ENCODE assay signal across 14 mouse cellular contexts in genomic region chr9:57954962-57955744, GRCm38 (mm10). TPM values are rescaled to one million over a fixed set of nuclear protein-coding genes. Genes with fewer than 3 reads are reported as not detected.
DNase-seq lines count a peak whose midpoint lies in the region; ATAC-seq and TF ChIP-seq lines count a peak whose summit lies in the region.
"Had no signal": no experiment of that assay in that cellular context is flagged by ENCODE, and none has a peak within 500 bp of the region (broad histone marks: within the 10 kb centered on the region; RNA-seq: fewer than 3 reads in every experiment).

No protein-coding gene starts in this region.

- H3K79me2 ChIP-seq in C2C12 (ENCODE audit: control insufficient read depth, insufficient read depth), result peaks cover 85% of the 10 kb centered on the region

- no peak overlapping the region for H3K4me2 ChIP-seq in embryonic facial prominence, embryonic 14.5 days (ENCODE audit: low read depth, low read length)
- H3K4me2 ChIP-seq in forebrain, embryonic 12.5 days, result no peak overlapping the region
- H3K4me2 ChIP-seq: limb, embryonic 13.5 days had no signal

- H3K4me1 ChIP-seq in embryonic facial prominence, embryonic 14.5 days (ENCODE audit: control insufficient read depth, insufficient read depth, low read length), result peaks cover 14% of the 10 kb centered on the region
- peaks cover 46% of the 10 kb centered on the region for H3K4me1 ChIP-seq in embryonic facial prominence, embryonic 10.5 days
- H3K4me1 ChIP-seq in spleen, adult 2 months (ENCODE audit: control insufficient read depth, insufficient read depth, insufficient read length), result peaks cover 35% of the 10 kb centered on the region; the same call in 1 of the 2 replicates
- peaks cover 17% of the 10 kb centered on the region for H3K4me1 ChIP-seq in forebrain, embryonic 12.5 days

- H3K36me3 ChIP-seq in embryonic facial prominence, embryonic 14.5 days (ENCODE audit: control insufficient read depth, insufficient read depth, low read length), result no peaks in the 10 kb centered on the region
- H3K36me3 ChIP-seq in embryonic facial prominence, embryonic 10.5 days (replicated peaks), result no peaks in the 10 kb centered on the region
- H3K36me3 ChIP-seq in spleen, adult 2 months (ENCODE audit: control insufficient read depth, insufficient read depth, low read length), result no peaks in the 10 kb centered on the region; the same call in 1 of the 2 replicates
- peaks cover 53% of the 10 kb centered on the region for H3K36me3 ChIP-seq in C2C12 (ENCODE audit: control insufficient read depth, insufficient read depth)
- peaks cover 11% of the 10 kb centered on the region for H3K36me3 ChIP-seq in forebrain, embryonic 12.5 days (replicated peaks)
- H3K36me3 ChIP-seq: limb, embryonic 13.5 days had no signal

- no peak for TF ChIP-seq CTCF in spleen, adult 2 months (IDR thresholded peaks at IDR 0.05; ENCODE audit: extremely low read depth, insufficient read depth, insufficient read length, insufficient replicate concordance)
- no peak for TF ChIP-seq CTCF in C2C12 (IDR thresholded peaks at IDR 0.05; ENCODE audit: control insufficient read depth, insufficient read depth, insufficient read length)

- TF ChIP-seq POLR2A in spleen, adult 2 months (IDR thresholded peaks at IDR 0.05; ENCODE audit: low read depth, low read length), result no peak

- H3K9me3 ChIP-seq in embryonic facial prominence, embryonic 14.5 days (ENCODE audit: control insufficient read depth, low read length), result no peaks in the 10 kb centered on the region
- H3K9me3 ChIP-seq in embryonic facial prominence, embryonic 10.5 days, result no peaks in the 10 kb centered on the region
- no peaks in the 10 kb centered on the region for H3K9me3 ChIP-seq in forebrain, embryonic 12.5 days
- H3K9me3 ChIP-seq: limb, embryonic 13.5 days had no signal

- H3ac ChIP-seq in C2C12 (ENCODE audit: control insufficient read depth, insufficient read length, low read depth), result peak overlapping the region; percentile 2

- DNase-seq in embryonic facial prominence, embryonic 14.5 days (ENCODE audit: low spot score), result no peak
- DNase-seq in embryonic facial prominence, embryonic 10.5 days (ENCODE audit: low spot score), result no peak
- peak in 1 of 2 experiments; percentile 37 for DNase-seq in spleen, adult 2 months (ENCODE audit: low read depth in 1 of 2, low spot score in 2 of 2)
- no peak for DNase-seq in spleen, postnatal 14 days (ENCODE audit: low spot score in 2 of 2)
- DNase-seq in kidney, adult 9 months, result no peak
- DNase-seq: cerebellum, adult 11 months; liver, postnatal 0 days had no signal

- no peaks in the 10 kb centered on the region for H3K27me3 ChIP-seq in embryonic facial prominence, embryonic 14.5 days (replicated peaks; ENCODE audit: control insufficient read depth, insufficient read depth, low read length)
- peaks cover 15% of the 10 kb centered on the region for H3K27me3 ChIP-seq in embryonic facial prominence, embryonic 10.5 days (replicated peaks; ENCODE audit: low read depth, poor library complexity, severe bottlenecking)
- H3K27me3 ChIP-seq in spleen, adult 2 months (ENCODE audit: control insufficient read depth, insufficient read depth, low read length), result no peaks in the 10 kb centered on the region
- no peaks in the 10 kb centered on the region for H3K27me3 ChIP-seq in C2C12 (ENCODE audit: control insufficient read depth, insufficient read depth, insufficient read length)
- H3K27me3 ChIP-seq in forebrain, embryonic 12.5 days, result 0 out of 2 replicates have a peak, but pooled peaks cover 4% of the 10 kb centered on the region
- H3K27me3 ChIP-seq: limb, embryonic 13.5 days had no signal

- no peak overlapping the region for H3K9ac ChIP-seq in embryonic facial prominence, embryonic 14.5 days (ENCODE audit: low read depth, low read length)
- H3K9ac ChIP-seq in forebrain, embryonic 12.5 days, result no peak overlapping the region
- H3K9ac ChIP-seq: limb, embryonic 13.5 days; liver, postnatal 0 days had no signal

- 89% methylated on average over 12 of the region's 12 CpGs for WGBS in embryonic facial prominence, embryonic 14.5 days
- WGBS in embryonic facial prominence, embryonic 10.5 days, result 93% methylated on average over 12 of the region's 12 CpGs
- WGBS in spleen, adult 2 months, result 88% methylated on average over 12 of the region's 12 CpGs
- WGBS in forebrain, embryonic 12.5 days, result 89% methylated on average over 12 of the region's 12 CpGs

- H3K27ac ChIP-seq in embryonic facial prominence, embryonic 14.5 days (replicated peaks; ENCODE audit: low read depth, low read length), result no peak overlapping the region
- no peak overlapping the region for H3K27ac ChIP-seq in embryonic facial prominence, embryonic 10.5 days (replicated peaks)
- peak overlapping the region; percentile 52 for H3K27ac ChIP-seq in spleen, adult 2 months (ENCODE audit: insufficient read depth, low read length)
- no peak overlapping the region for H3K27ac ChIP-seq in forebrain, embryonic 12.5 days
- H3K27ac ChIP-seq: kidney, postnatal 0 days; limb, embryonic 13.5 days had no signal

- H3K79me3 ChIP-seq in C2C12 (ENCODE audit: low read depth), result peaks cover 62% of the 10 kb centered on the region

- H3K4me3 ChIP-seq in embryonic facial prominence, embryonic 14.5 days (ENCODE audit: low read depth, low read length), result no peak overlapping the region
- no peak overlapping the region for H3K4me3 ChIP-seq in embryonic facial prominence, embryonic 10.5 days
- H3K4me3 ChIP-seq in spleen, adult 2 months (ENCODE audit: extremely low read depth, insufficient read depth, insufficient read length), result no peak overlapping the region
- no peak overlapping the region for H3K4me3 ChIP-seq in C2C12 (ENCODE audit: insufficient read depth, poor library complexity, severe bottlenecking)
- no peak overlapping the region for H3K4me3 ChIP-seq in forebrain, embryonic 12.5 days (replicated peaks)
- H3K4me3 ChIP-seq: limb, embryonic 13.5 days had no signal

- ATAC-seq in embryonic facial prominence, embryonic 14.5 days (ENCODE audit: low read depth), result peak; percentile 69
- ATAC-seq in neutrophil, adult 5-6 weeks (ENCODE audit: extremely low read depth, insufficient number of reproducible peaks, low FRiP score, poor library complexity, severe bottlenecking), result peak; percentile 34
- no peak for ATAC-seq in forebrain, embryonic 12.5 days (ENCODE audit: low FRiP score)
- ATAC-seq: activated CD4-positive, CD25-positive, alpha-beta regulatory T cell, adult 4 months; liver, postnatal 0 days had no signal

TF ChIP-seq in C2C12, 6 proteins besides CTCF, POLR2A, EP300 and RAD21:
- TF ChIP-seq MAX (IDR thresholded peaks at IDR 0.05) (peak; percentile 38), MYOD1 (IDR thresholded peaks at IDR 0.05; ENCODE audit: control insufficient read depth, insufficient read length, low read depth) (peak; percentile 17), MYOG (IDR thresholded peaks at IDR 0.05; ENCODE audit: control insufficient read depth, extremely low read depth, insufficient read length) (no peak)

RNA-seq across cellular contexts. Expression of gene Sema7a, which starts 15.2 kb away (rescaled TPM):
- polyA plus RNA-seq in embryonic facial prominence, embryonic 14.5 days (2014; fragmentation: Nextera tagmentation; extraction: Ambion mirVana), result 1.2 TPM in 2 replicates
- polyA plus RNA-seq in embryonic facial prominence, embryonic 10.5 days (2016; fragmentation: Nextera tagmentation; extraction: Ambion mirVana), result 0.08 and 0.25 TPM in 2 replicates
- polyA plus RNA-seq in spleen, adult 2 months (2012; rRNA removed), result 26.1 and 35.7 TPM in 2 replicates
- polyA plus RNA-seq in C2C12 (2012; fragmentation: generic; extraction: Trizol), result 53.8 TPM
- total RNA-seq in neutrophil, adult 5-6 weeks (2017), result 7.0 and 7.4 TPM in 2 replicates
- 0.43 and 1.4 TPM in 2 replicates for polyA plus RNA-seq in forebrain, embryonic 12.5 days (2016; fragmentation: Nextera tagmentation; extraction: Ambion mirVana)
- polyA plus RNA-seq: liver, postnatal 0 days had no signal

RNA-seq across cellular contexts. Expression of gene Ubl7, which starts 44.4 kb away (rescaled TPM):
- 85.0 and 99.3 TPM in 2 replicates for polyA plus RNA-seq in embryonic facial prominence, embryonic 14.5 days (2014; fragmentation: Nextera tagmentation; extraction: Ambion mirVana)
- 118 and 130 TPM in 2 replicates for polyA plus RNA-seq in embryonic facial prominence, embryonic 10.5 days (2016; fragmentation: Nextera tagmentation; extraction: Ambion mirVana)
- 88.3 and 131 TPM in 2 replicates for polyA plus RNA-seq in spleen, adult 2 months (2012; rRNA removed)
- polyA plus RNA-seq in C2C12 (2012; fragmentation: generic; extraction: Trizol), result 59.0 TPM
- 42.5 and 51.2 TPM in 2 replicates for total RNA-seq in neutrophil, adult 5-6 weeks (2017)
- 129 and 138 TPM in 2 replicates for polyA plus RNA-seq in forebrain, embryonic 12.5 days (2016; fragmentation: Nextera tagmentation; extraction: Ambion mirVana)

RNA-seq across cellular contexts. Expression of gene Cyp11a1, which starts 51.1 kb away (rescaled TPM):
- 5.9 and 7.0 TPM in 2 replicates for polyA plus RNA-seq in embryonic facial prominence, embryonic 14.5 days (2014; fragmentation: Nextera tagmentation; extraction: Ambion mirVana)
- not detected in 2 replicates for polyA plus RNA-seq in embryonic facial prominence, embryonic 10.5 days (2016; fragmentation: Nextera tagmentation; extraction: Ambion mirVana)
- 0.52 and 0.67 TPM in 2 replicates for polyA plus RNA-seq in spleen, adult 2 months (2012; rRNA removed)
- polyA plus RNA-seq in C2C12 (2012; fragmentation: generic; extraction: Trizol), result 0.04 TPM
- 2.6 and 2.7 TPM in 2 replicates for total RNA-seq in neutrophil, adult 5-6 weeks (2017)
- polyA plus RNA-seq in forebrain, embryonic 12.5 days (2016; fragmentation: Nextera tagmentation; extraction: Ambion mirVana), result 0.19 and 0.45 TPM in 2 replicates
- total RNA-seq: heart, postnatal 25 days had no signal
- polyA plus RNA-seq: activated CD4-positive, CD25-positive, alpha-beta regulatory T cell, adult 4 months had no signal

Comparison
In these comparisons a context has a peak if more than half of its experiments do, and no peak if none do; other contexts are left out.
1. RNA of gene Sema7a, which starts 15.2 kb away (polyA plus RNA-seq): 53.8 TPM in C2C12 (single experiment) and 26.1 to 35.7 TPM in spleen, adult 2 months; 1.2 TPM in embryonic facial prominence, embryonic 14.5 days, 0.43 to 1.4 TPM in forebrain, embryonic 12.5 days and 0.08 to 0.25 TPM in embryonic facial prominence, embryonic 10.5 days; every median in the first group is over 10 times any median in the second.